Mouse (Mus musculus) lung, postnatal 14 days (tissue): ENCODE data around the gene Tmem221.

Experiments
- DNase-seq: peaks from one replicate; pipeline ENCODE4 v3.0.0; 2021

Gene Tmem221

GRCm38 (mm10) chr8:71543755-71544154 lies 14.9 kb downstream of the Tmem221 start:
- DNase-seq = no peak

GRCm38 (mm10) chr8:71542632-71543343 lies 15.9 kb downstream of the Tmem221 start, which contains the start of gene Mvb12a:
TSS of gene Mvb12a (plus strand) at chr8:71542922.
- DNase-seq = peak; percentile 96

- peak; percentile 92 for DNase-seq
These were observed 21.4 kb downstream of the Tmem221 start, which contains the start of gene Bst2 for GRCm38 (mm10) chr8:71537028-71537867. TSS of gene Bst2 (minus strand) at chr8:71537456.

GRCm38 (mm10) chr8:71535663-71536062 lies 23.0 kb downstream of the Tmem221 start:
- no peak for DNase-seq

- no peak for DNase-seq
These were observed 24.3 kb downstream of the Tmem221 start for GRCm38 (mm10) chr8:71534263-71534810.

GRCm38 (mm10) chr8:71530735-71531467 lies 27.8 kb downstream of the Tmem221 start:
- DNase-seq = peak; percentile 46

GRCm38 (mm10) chr8:71528362-71529073 lies 30.2 kb downstream of the Tmem221 start:
- DNase-seq = peak; percentile 59

GRCm38 (mm10) chr8:71527162-71527870 lies 31.4 kb downstream of the Tmem221 start:
- no peak for DNase-seq

- no peak for DNase-seq
These were observed 32.4 kb downstream of the Tmem221 start for GRCm38 (mm10) chr8:71526272-71526671.

- no peak for DNase-seq
These were observed 33.2 kb downstream of the Tmem221 start, which contains the start of gene Ccdc194 for GRCm38 (mm10) chr8:71525226-71526050. TSS of gene Ccdc194 (minus strand) at chr8:71525711.

GRCm38 (mm10) chr8:71521634-71522033 lies 37.0 kb downstream of the Tmem221 start:
- DNase-seq = peak; percentile 98

- peak; percentile 83 for DNase-seq
These were observed 39.4 kb downstream of the Tmem221 start for GRCm38 (mm10) chr8:71519037-71519825.

GRCm38 (mm10) chr8:71516786-71517185 lies 41.9 kb downstream of the Tmem221 start:
- no peak for DNase-seq

GRCm38 (mm10) chr8:71515043-71515442 lies 43.6 kb downstream of the Tmem221 start:
- no peak for DNase-seq

GRCm38 (mm10) chr8:71513018-71513754 lies 45.5 kb downstream of the Tmem221 start:
- DNase-seq = no peak

GRCm38 (mm10) chr8:71511644-71512043 lies 47.0 kb downstream of the Tmem221 start, which contains the start of gene Plvap:
TSS of gene Plvap (minus strand) at chr8:71511752.
- DNase-seq = peak; percentile 62

GRCm38 (mm10) chr8:71509316-71509715 lies 49.4 kb downstream of the Tmem221 start:
- no peak for DNase-seq

- peak; percentile 70 for DNase-seq
These were observed 51.0 kb downstream of the Tmem221 start for GRCm38 (mm10) chr8:71507589-71508104.
